ENCODE assay signal across 12 mouse cellular contexts in genomic region chr5:64467856-64468255, GRCm38 (mm10).
"Had no signal": no experiment of that assay in that cellular context is flagged by ENCODE, and none has a peak within 500 bp of the region (broad histone marks: within the 10 kb centered on the region; RNA-seq: fewer than 3 reads in every experiment).

No protein-coding gene starts in this region.

- H3K4me1 ChIP-seq: lung, embryonic 15.5 days; midbrain, embryonic 13.5 days; midbrain, embryonic 15.5 days; neural tube, embryonic 12.5 days; stomach, embryonic 15.5 days had no signal

- H3K36me3 ChIP-seq: lung, embryonic 15.5 days; midbrain, embryonic 13.5 days; midbrain, embryonic 15.5 days; neural tube, embryonic 12.5 days; stomach, embryonic 15.5 days had no signal

- DNase-seq: liver, postnatal 0 days; right cerebral cortex, postnatal 14 days; thymus, adult 2 months; thymus, postnatal 25 days; thymus, postnatal 4 days had no signal

- H3K4me3 ChIP-seq: lung, embryonic 15.5 days; midbrain, embryonic 13.5 days; midbrain, embryonic 15.5 days; neural tube, embryonic 12.5 days; stomach, embryonic 15.5 days had no signal

- H3K9ac ChIP-seq: liver, postnatal 0 days; lung, embryonic 15.5 days; midbrain, embryonic 13.5 days; midbrain, embryonic 15.5 days; neural tube, embryonic 12.5 days; stomach, embryonic 15.5 days had no signal

- H3K27me3 ChIP-seq: lung, embryonic 15.5 days; midbrain, embryonic 13.5 days; midbrain, embryonic 15.5 days; neural tube, embryonic 12.5 days; stomach, embryonic 15.5 days had no signal

- H3K27ac ChIP-seq: lung, embryonic 15.5 days; macrophage; midbrain, embryonic 13.5 days; midbrain, embryonic 15.5 days; neural tube, embryonic 12.5 days; stomach, embryonic 15.5 days; stomach, postnatal 0 days had no signal
